Mouse (Mus musculus): ENCODE results near the gene Gm20822. TPM values are rescaled to one million over a fixed set of nuclear protein-coding genes. Genes with fewer than 3 reads are reported as not detected.
"Not testable (repeated sequence)": the region's sequence is repeated elsewhere in the genome, so short reads cannot be mapped to it uniquely, and the experiment has no call there.

Gm20822 gene
- polyA plus RNA-seq (2016; fragmentation: Nextera tagmentation; extraction: Ambion mirVana) = not detected in 2 replicates

DNA sequence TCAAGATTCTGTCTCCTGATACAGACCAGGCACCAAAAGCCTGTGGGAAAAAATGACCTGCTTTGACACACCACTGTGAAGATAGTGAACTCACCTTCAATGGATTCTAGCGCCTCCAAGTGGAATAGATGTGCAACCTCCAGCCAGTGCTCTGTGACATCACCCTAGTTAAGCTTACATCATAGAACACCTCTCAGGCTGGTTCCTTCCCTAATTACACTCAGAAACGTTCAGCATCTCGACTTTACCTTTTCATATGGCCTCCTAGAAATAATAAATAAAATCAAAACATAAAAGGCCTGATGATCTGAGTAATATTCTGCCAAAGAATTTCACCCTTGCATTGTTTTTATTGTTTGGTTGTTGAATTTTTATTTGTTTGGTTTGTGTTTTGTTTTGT lies at the start of gene Gm20822:
TSS of gene Gm20822 (minus strand) at position 101 of the 400 bp plus-strand sequence.
- not testable (repeated sequence) for H3K36me3 ChIP-seq; H3K4me3 ChIP-seq; DNase-seq (ENCODE audit: low spot score); H3K9me3 ChIP-seq (replicated peaks); H3K27ac ChIP-seq (replicated peaks); H3K4me1 ChIP-seq; H3K27me3 ChIP-seq (ENCODE audit: low read depth, poor library complexity, severe bottlenecking)
- no CpG with 5 or more reads among the region's 3 CpGs for WGBS

Measured in midbrain, embryonic 10.5 days (tissue).